Mouse (Mus musculus) heart, embryonic 15.5 days (tissue): ENCODE data around the gene Nup153. TPM values are rescaled to one million over a fixed set of nuclear protein-coding genes. Genes with fewer than 3 reads are reported as not detected.

Experiments
- ATAC-seq: fragments of 200-750 bp; cut with Nextera tagmentation; replicated peaks from 2 replicates; pipeline ENCODE4 v1.8.0; 2017; ENCODE audit warnings: low read depth, moderate TSS enrichment; ENCODE audit not compliant: insufficient number of reproducible peaks, insufficient read depth, low FRiP score
- H3K27ac ChIP-seq: fragments of 300-500 bp; sonication (generic); 2 replicates; pipeline ENCODE4 v1.5.1; 2015; ENCODE audit warnings: mild to moderate bottlenecking, inconsistent platforms
- H3K27me3 ChIP-seq: fragments of 300-500 bp; sonication (generic); 2 replicates; pipeline ENCODE4 v1.6.1; 2015; ENCODE audit warnings: inconsistent platforms
- H3K36me3 ChIP-seq: fragments of 300-500 bp; sonication (generic); 2 replicates; pipeline ENCODE4 v1.6.1; 2015; ENCODE audit warnings: mild to moderate bottlenecking, inconsistent platforms
- H3K4me1 ChIP-seq: fragments of 300-500 bp; sonication (generic); replicated peaks from 2 replicates; pipeline ENCODE4 v1.6.1; 2015; ENCODE audit warnings: inconsistent platforms
- H3K4me2 ChIP-seq: fragments of 300-500 bp; sonication (generic); 2 replicates; pipeline ENCODE4 v1.6.1; 2015; ENCODE audit warnings: inconsistent platforms, mild to moderate bottlenecking, moderate library complexity
- H3K4me3 ChIP-seq: fragments of 300-500 bp; sonication (generic); 2 replicates; pipeline ENCODE4 v1.5.1; 2015; ENCODE audit warnings: mild to moderate bottlenecking, inconsistent platforms
- H3K9ac ChIP-seq: fragments of 300-500 bp; sonication (generic); 2 replicates; pipeline ENCODE4 v1.6.1; 2015; ENCODE audit warnings: mild to moderate bottlenecking, inconsistent platforms
- H3K9me3 ChIP-seq: fragments of 300-500 bp; sonication (generic); replicated peaks from 2 replicates; pipeline ENCODE4 v1.6.1; 2016; ENCODE audit warnings: inconsistent platforms
- WGBS: fragments of 180-500 bp; shearing (Covaris S2); methylation state at CpG from one replicate; pipeline ENCODE4 v1.1.7; 2015; ENCODE audit warnings: mixed read lengths; 5-methylcytosine and 5-hydroxymethylcytosine counted together
- polyA plus RNA-seq: library from polyadenylated mRNA; unstranded; fragments of >200 nt; fragmentation: Nextera tagmentation; extraction: Ambion mirVana; gene quantifications from 2 replicates; pipeline ENCODE4 v1.2.1, GENCODE M21; 2015

Nup153 gene
- polyA plus RNA-seq, 1 experiment from 2014 or later = 10.3 TPM

- H3K4me1 ChIP-seq = 0 out of 2 replicates have a peak, but pooled peaks cover 3% of the 10 kb centered on the region
- H3K4me2 ChIP-seq = no peak overlapping the region
- peaks cover 46% of the 10 kb centered on the region for H3K36me3 ChIP-seq
- 77% methylated on average over 13 of the region's 13 CpGs for WGBS
- H3K4me3 ChIP-seq = no peak overlapping the region
- no peaks in the 10 kb centered on the region for H3K27me3 ChIP-seq
- H3K27ac ChIP-seq = no peak overlapping the region
- no peak overlapping the region for H3K9ac ChIP-seq
- H3K9me3 ChIP-seq = no peaks in the 10 kb centered on the region
- ATAC-seq = no peak
Observed at GRCm38 (mm10) chr13:46752566-46753229, 25.0 kb upstream of the Nup153 start.

GRCm38 (mm10) chr13:46748138-46748873 is 20.6 kb upstream of the Nup153 start:
- H3K4me3 ChIP-seq = no peak overlapping the region
- H3K9me3 ChIP-seq = no peaks in the 10 kb centered on the region
- H3K36me3 ChIP-seq = peaks cover 43% of the 10 kb centered on the region
- no peak for ATAC-seq
- no peak overlapping the region for H3K4me2 ChIP-seq
- H3K4me1 ChIP-seq = 0 out of 2 replicates have a peak, but pooled peaks cover 3% of the 10 kb centered on the region
- H3K27ac ChIP-seq = no peak overlapping the region
- H3K9ac ChIP-seq = no peak overlapping the region
- no peaks in the 10 kb centered on the region for H3K27me3 ChIP-seq
- 48% methylated on average over 5 of the region's 5 CpGs for WGBS

- no peak overlapping the region for H3K9ac ChIP-seq
- no peaks in the 10 kb centered on the region for H3K27me3 ChIP-seq
- WGBS = 71% methylated on average over 8 of the region's 8 CpGs
- ATAC-seq = no peak
- H3K9me3 ChIP-seq = no peaks in the 10 kb centered on the region
- no peak overlapping the region for H3K27ac ChIP-seq
- H3K4me3 ChIP-seq = no peak overlapping the region
- peaks cover 8% of the 10 kb centered on the region; the same call in 1 of the 2 replicates for H3K36me3 ChIP-seq
- H3K4me2 ChIP-seq = no peak overlapping the region
- H3K4me1 ChIP-seq = 0 out of 2 replicates have a peak, but pooled peaks cover 3% of the 10 kb centered on the region
Observed at GRCm38 (mm10) chr13:46743821-46744220, 16.1 kb upstream of the Nup153 start.

GRCm38 (mm10) chr13:46742367-46742766 is 14.6 kb upstream of the Nup153 start:
- WGBS = 54% methylated on average over 2 of the region's 2 CpGs

GRCm38 (mm10) chr13:46739426-46739825 is 11.7 kb upstream of the Nup153 start:
- H3K4me3 ChIP-seq = no peak overlapping the region
- no peak overlapping the region for H3K27ac ChIP-seq
- ATAC-seq = no peak
- no peaks in the 10 kb centered on the region for H3K9me3 ChIP-seq
- H3K27me3 ChIP-seq = no peaks in the 10 kb centered on the region
- no peak overlapping the region for H3K9ac ChIP-seq
- H3K4me2 ChIP-seq = no peak overlapping the region
- 64% methylated on average over 7 of the region's 7 CpGs for WGBS
- peaks cover 9% of the 10 kb centered on the region for H3K4me1 ChIP-seq
- H3K36me3 ChIP-seq = no peaks in the 10 kb centered on the region

More at GRCm38 (mm10) chr13:46742367-46742766, 14.6 kb upstream of the Nup153 start:
- Histone ChIP-seq H3K4me3 (no peak overlapping the region), H3K9me3 (no peaks in the 10 kb centered on the region), H3K36me3 (no peaks in the 10 kb centered on the region), H3K9ac (no peak overlapping the region), H3K27me3 (no peaks in the 10 kb centered on the region), H3K4me2 (no peak overlapping the region), H3K4me1 (no peaks in the 10 kb centered on the region), H3K27ac (no peak overlapping the region)
- no peak for ATAC-seq

GRCm38 (mm10) chr13:46737482-46737881 is 9.7 kb upstream of the Nup153 start:
- Histone ChIP-seq H3K9ac (no peak overlapping the region), H3K36me3 (no peaks in the 10 kb centered on the region), H3K4me2 (no peak overlapping the region), H3K4me3 (no peak overlapping the region), H3K9me3 (no peaks in the 10 kb centered on the region), H3K27ac (no peak overlapping the region), H3K4me1 (peaks cover 9% of the 10 kb centered on the region), H3K27me3 (no peaks in the 10 kb centered on the region)
- ATAC-seq = no peak
- 71% methylated on average over 4 of the region's 4 CpGs for WGBS

GRCm38 (mm10) chr13:46736479-46736865 is 8.7 kb upstream of the Nup153 start:
- 1% methylated on average over 12 of the region's 12 CpGs for WGBS
- ATAC-seq = no peak

GRCm38 (mm10) chr13:46735808-46736478 is 8.2 kb upstream of the Nup153 start:
- H3K9me3 ChIP-seq = no peaks in the 10 kb centered on the region
- H3K4me2 ChIP-seq = peak overlapping the region; percentile 97
- no peaks in the 10 kb centered on the region for H3K27me3 ChIP-seq
- under 1% methylated on average over 20 of the region's 20 CpGs for WGBS
- ATAC-seq = 0 out of 2 replicates have a peak, but pooled peaks have one; percentile 60
- peak overlapping the region; percentile 64 for H3K27ac ChIP-seq
- H3K4me1 ChIP-seq = peaks cover 9% of the 10 kb centered on the region
- peak overlapping the region; percentile 63 for H3K9ac ChIP-seq
- peak overlapping the region; percentile 71 for H3K4me3 ChIP-seq
- no peaks in the 10 kb centered on the region for H3K36me3 ChIP-seq

More at GRCm38 (mm10) chr13:46736479-46736865, 8.7 kb upstream of the Nup153 start:
- Histone ChIP-seq H3K4me3 (peak overlapping the region; percentile 71), H3K4me1 (peaks cover 9% of the 10 kb centered on the region), H3K9ac (peak overlapping the region; percentile 63), H3K36me3 (no peaks in the 10 kb centered on the region), H3K4me2 (peak overlapping the region; percentile 97), H3K27me3 (no peaks in the 10 kb centered on the region), H3K9me3 (no peaks in the 10 kb centered on the region), H3K27ac (peak overlapping the region; percentile 64)

GRCm38 (mm10) chr13:46735219-46735807 is 7.6 kb upstream of the Nup153 start:
- peak overlapping the region; percentile 97 for H3K4me2 ChIP-seq
- H3K4me1 ChIP-seq = peaks cover 9% of the 10 kb centered on the region
- H3K4me3 ChIP-seq = peak overlapping the region; percentile 71
- H3K27ac ChIP-seq = peak overlapping the region; percentile 64
- no peaks in the 10 kb centered on the region for H3K36me3 ChIP-seq
- H3K9ac ChIP-seq = peak overlapping the region; percentile 63
- H3K9me3 ChIP-seq = no peaks in the 10 kb centered on the region
- WGBS = 37% methylated on average over 11 of the region's 11 CpGs
- no peaks in the 10 kb centered on the region for H3K27me3 ChIP-seq
- no peak for ATAC-seq

GRCm38 (mm10) chr13:46729998-46730397 is 2.3 kb upstream of the Nup153 start:
- Histone ChIP-seq H3K9ac (no peak overlapping the region), H3K27ac (no peak overlapping the region), H3K36me3 (no peaks in the 10 kb centered on the region), H3K4me1 (peaks cover 8% of the 10 kb centered on the region), H3K9me3 (no peaks in the 10 kb centered on the region), H3K27me3 (no peaks in the 10 kb centered on the region), H3K4me2 (no peak overlapping the region), H3K4me3 (no peak overlapping the region)
- 61% methylated on average over 2 of the region's 2 CpGs for WGBS
- ATAC-seq = no peak

GRCm38 (mm10) chr13:46728411-46728810 is 671 bp upstream of the Nup153 start:
- Histone ChIP-seq H3K27me3 (no peaks in the 10 kb centered on the region), H3K9ac (peak overlapping the region; percentile 48), H3K4me1 (peaks cover 16% of the 10 kb centered on the region), H3K4me3 (peak overlapping the region; percentile 99), H3K27ac (peak overlapping the region; percentile 73), H3K4me2 (peak overlapping the region; percentile 66), H3K36me3 (no peaks in the 10 kb centered on the region), H3K9me3 (no peaks in the 10 kb centered on the region)
- no peak for ATAC-seq
- WGBS = 29% methylated on average over 5 of the region's 5 CpGs
